Mouse (Mus musculus) lung, postnatal 0 days (tissue): Measurements from ENCODE around the gene Rai1.

ENCODE experiments used
- CTCF ChIP-seq: IDR thresholded peaks from 2 replicates; pipeline ENCODE4 v1.5.1; 2016; ENCODE audit warnings: antibody characterized with exemption, mild to moderate bottlenecking
- EP300 ChIP-seq: IDR thresholded peaks from 2 replicates; pipeline ENCODE4 v1.6.1; 2016; ENCODE audit warnings: antibody characterized with exemption, mild to moderate bottlenecking, control low read depth

GRCm38 (mm10) chr11:60122611-60123010 lies 17.8 kb downstream of the Rai1 start:
- TF ChIP-seq CTCF (no peak), EP300 (no peak)
